Mouse (Mus musculus) liver, embryonic 11.5 days (tissue): ENCODE measurements around the gene Mrpl28. TPM values are rescaled to one million over a fixed set of nuclear protein-coding genes. Genes with fewer than 3 reads are reported as not detected.

Experiments used
- ATAC-seq: fragments of 200-750 bp; cut with Nextera tagmentation; replicated peaks from 2 replicates; pipeline ENCODE4 v1.8.0; 2017; ENCODE audit warnings: moderate number of reproducible peaks, mild to moderate bottlenecking, moderate TSS enrichment, moderate library complexity; ENCODE audit not compliant: low FRiP score
- DNase-seq: peaks from one replicate; pipeline ENCODE4 v3.0.0-alpha.2; 2017; ENCODE audit warnings: low spot score
- H3K27ac ChIP-seq: fragments of 300-500 bp; sonication (generic); 2 replicates; pipeline ENCODE4 v1.5.1; 2014; ENCODE audit warnings: mild to moderate bottlenecking, low read depth, low read length, control low read depth
- H3K27me3 ChIP-seq: fragments of 300-500 bp; sonication (generic); replicated peaks from 2 replicates; pipeline ENCODE4 v1.6.1; 2014; ENCODE audit warnings: low read length, mixed read lengths; ENCODE audit not compliant: control insufficient read depth, insufficient read depth
- H3K36me3 ChIP-seq: fragments of 300-500 bp; sonication (generic); 2 replicates; pipeline ENCODE4 v1.6.1; 2014; ENCODE audit warnings: mild to moderate bottlenecking, low read length, moderate library complexity, mixed read lengths; ENCODE audit not compliant: control insufficient read depth, insufficient read depth
- H3K4me1 ChIP-seq: fragments of 300-500 bp; sonication (generic); replicated peaks from 2 replicates; pipeline ENCODE4 v1.6.1; 2014; ENCODE audit warnings: low read length, mixed read lengths; ENCODE audit not compliant: control insufficient read depth, insufficient read depth
- H3K4me2 ChIP-seq: fragments of 300-500 bp; sonication (generic); 2 replicates; pipeline ENCODE4 v1.6.1; 2014; ENCODE audit warnings: mild to moderate bottlenecking, control low read depth, moderate library complexity
- H3K4me3 ChIP-seq: fragments of 300-500 bp; sonication (generic); 2 replicates; pipeline ENCODE4 v1.5.1; 2014; ENCODE audit warnings: low read depth, low read length, control low read depth
- H3K9ac ChIP-seq: fragments of 300-500 bp; sonication (generic); 2 replicates; pipeline ENCODE4 v1.6.1; 2014; ENCODE audit warnings: low read depth, low read length, control low read depth
- H3K9me3 ChIP-seq: fragments of 300-500 bp; sonication (generic); 2 replicates; pipeline ENCODE4 v1.6.1; 2016; ENCODE audit warnings: low read length, inconsistent platforms, mixed read lengths; ENCODE audit not compliant: control insufficient read depth
- WGBS: fragments of 180-500 bp; shearing (Covaris S2); extraction: QIAGEN DNeasy Blood & Tissue Kit; methylation state at CpG from one replicate; pipeline ENCODE4 v1.1.7; 2014; 5-methylcytosine and 5-hydroxymethylcytosine counted together
- polyA plus RNA-seq: library from polyadenylated mRNA; unstranded; fragments of >200 nt; fragmentation: Nextera tagmentation; extraction: Ambion mirVana; gene quantifications from 2 replicates; pipeline ENCODE4 v1.2.1, GENCODE M21; 2014

Gene Mrpl28
- polyA plus RNA-seq, 1 experiment from 2014 or later = 253 TPM

DNA sequence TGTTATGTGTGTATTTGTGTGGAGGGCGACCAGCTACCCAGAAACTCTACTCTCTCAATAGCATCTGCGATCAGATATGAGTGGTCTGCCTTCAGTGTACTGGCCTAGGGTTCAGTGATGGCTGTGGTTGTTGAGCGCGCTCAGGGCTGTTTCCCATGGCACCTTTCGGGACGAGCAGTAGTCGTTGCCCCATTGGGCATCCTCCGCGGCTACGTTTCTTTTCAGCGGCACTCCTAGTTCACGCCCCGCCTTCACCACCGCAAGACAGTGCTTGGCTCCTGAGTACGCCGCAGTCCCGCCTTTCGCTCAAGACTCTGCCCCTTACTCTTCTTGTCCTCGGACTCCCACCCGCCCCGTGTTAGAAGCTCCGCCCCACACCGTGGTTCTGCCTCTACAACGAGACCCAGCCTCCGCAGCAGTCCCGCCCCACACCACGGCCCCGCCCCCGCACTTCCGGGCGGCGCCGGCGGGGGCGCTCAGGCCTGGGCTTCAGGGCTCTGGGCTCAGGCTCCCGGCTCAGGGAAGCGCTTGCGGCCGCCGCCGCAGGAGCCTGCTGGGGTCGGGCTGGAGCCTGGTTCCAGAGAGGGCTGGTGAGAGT, 15.0 kb downstream of the Mrpl28 start, which contains the start of gene Axin1:
Gene Axin1, plus strand, starts transcription at position 450 of the 598 bp plus-strand sequence.
- under 1% methylated on average over 42 of the region's 42 CpGs for WGBS
- peak; percentile 94 for ATAC-seq
- H3K4me1 ChIP-seq = peaks cover 15% of the 10 kb centered on the region

DNA sequence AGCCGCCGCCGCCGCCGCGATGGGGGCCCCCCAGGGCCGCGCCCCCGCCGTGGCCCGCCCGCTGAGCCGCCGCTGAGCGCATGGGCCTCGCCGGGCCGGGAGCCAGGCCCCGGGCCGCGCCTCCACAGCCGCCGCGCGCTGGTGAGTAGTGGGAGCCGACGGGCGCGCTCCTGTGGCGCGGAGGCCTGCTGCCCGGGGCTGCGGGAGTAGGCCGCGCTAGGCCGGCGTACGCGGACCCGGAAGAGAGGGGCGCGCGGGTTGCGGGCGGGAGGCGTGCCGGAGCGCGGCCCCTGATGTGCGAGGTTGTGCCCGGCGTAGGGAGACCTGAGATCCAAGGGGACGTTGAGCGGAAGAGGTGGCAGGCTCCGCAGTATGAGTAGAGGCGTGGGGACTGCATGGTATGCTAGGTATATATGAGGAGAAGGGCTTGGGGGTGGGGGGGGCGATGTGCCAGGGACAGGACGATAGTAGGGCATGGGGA, 15.6 kb downstream of the Mrpl28 start:
- Histone ChIP-seq H3K36me3 (peaks cover 10% of the 10 kb centered on the region; the same call in 1 of the 2 replicates), H3K27ac (peak overlapping the region; percentile 86), H3K4me3 (peak overlapping the region; percentile 98), H3K9me3 (no peaks in the 10 kb centered on the region), H3K27me3 (no peaks in the 10 kb centered on the region), H3K4me2 (peak overlapping the region; percentile 76), H3K4me1 (peaks cover 15% of the 10 kb centered on the region), H3K9ac (peak overlapping the region; percentile 96)
- peak; percentile 65 for ATAC-seq
- DNase-seq = no peak
- WGBS = under 1% methylated on average over 51 of the region's 58 CpGs

More for the DNA sequence above, 15.0 kb downstream of the Mrpl28 start, which contains the start of gene Axin1:
- no peaks in the 10 kb centered on the region for H3K27me3 ChIP-seq
- peak within 1 kb of the TSS; percentile 86 for H3K27ac ChIP-seq
- DNase-seq = peak; percentile 98
- H3K9me3 ChIP-seq = no peaks in the 10 kb centered on the region
- H3K36me3 ChIP-seq = peaks cover 5% of the 10 kb centered on the region; the same call in 1 of the 2 replicates
- H3K9ac ChIP-seq = peak within 1 kb of the TSS; percentile 96
- peak within 1 kb of the TSS; percentile 76 for H3K4me2 ChIP-seq
- H3K4me3 ChIP-seq = peak within 1 kb of the TSS; percentile 98

DNA sequence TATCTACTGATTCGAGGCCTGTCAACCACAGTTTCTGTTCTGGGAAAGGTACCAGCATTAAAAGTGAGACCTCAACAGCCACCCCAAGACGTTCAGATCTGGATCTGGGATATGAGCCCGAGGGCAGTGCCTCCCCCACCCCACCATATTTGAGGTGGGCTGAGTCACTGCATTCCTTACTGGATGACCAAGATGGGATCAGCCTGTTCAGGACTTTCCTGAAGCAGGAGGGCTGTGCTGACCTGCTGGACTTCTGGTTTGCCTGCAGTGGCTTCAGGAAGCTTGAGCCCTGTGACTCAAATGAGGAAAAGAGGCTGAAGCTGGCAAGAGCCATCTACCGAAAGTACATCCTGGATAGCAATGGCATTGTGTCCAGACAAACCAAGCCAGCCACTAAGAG, 19.5 kb downstream of the Mrpl28 start:
- 85% methylated on average over 4 of the region's 4 CpGs for WGBS
- H3K27ac ChIP-seq = no peak overlapping the region
- H3K27me3 ChIP-seq = no peaks in the 10 kb centered on the region
- H3K36me3 ChIP-seq = peaks cover 22% of the 10 kb centered on the region
- no peak overlapping the region for H3K4me3 ChIP-seq
- DNase-seq (no peak), ATAC-seq (no peak)
- H3K4me2 ChIP-seq = no peak overlapping the region
- H3K4me1 ChIP-seq = peaks cover 15% of the 10 kb centered on the region
- H3K9me3 ChIP-seq = no peaks in the 10 kb centered on the region
- no peak overlapping the region for H3K9ac ChIP-seq

DNA sequence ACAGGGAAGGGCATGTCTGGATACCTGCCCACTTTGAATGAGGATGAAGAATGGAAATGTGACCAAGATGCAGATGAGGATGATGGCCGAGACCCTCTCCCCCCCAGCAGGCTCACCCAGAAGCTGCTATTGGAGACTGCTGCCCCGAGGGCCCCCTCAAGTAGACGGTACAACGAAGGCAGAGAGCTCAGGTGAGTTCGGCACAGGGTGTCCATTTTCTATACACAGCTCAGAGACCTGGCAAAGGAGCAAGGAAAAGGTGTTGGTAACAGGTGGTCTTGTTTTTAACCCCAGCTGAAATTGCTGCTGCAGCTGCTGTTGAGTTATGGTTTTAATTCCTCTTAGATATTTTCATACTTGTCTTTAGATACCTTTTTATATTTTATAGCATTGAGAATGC, 20.1 kb downstream of the Mrpl28 start:
- Histone ChIP-seq H3K4me3 (no peak overlapping the region), H3K4me2 (no peak overlapping the region), H3K9ac (no peak overlapping the region), H3K27me3 (no peaks in the 10 kb centered on the region), H3K27ac (no peak overlapping the region), H3K4me1 (peaks cover 11% of the 10 kb centered on the region), H3K9me3 (no peaks in the 10 kb centered on the region), H3K36me3 (peaks cover 24% of the 10 kb centered on the region)
- WGBS = 98% methylated on average over 5 of the region's 5 CpGs
- DNase-seq (no peak), ATAC-seq (no peak)

DNA sequence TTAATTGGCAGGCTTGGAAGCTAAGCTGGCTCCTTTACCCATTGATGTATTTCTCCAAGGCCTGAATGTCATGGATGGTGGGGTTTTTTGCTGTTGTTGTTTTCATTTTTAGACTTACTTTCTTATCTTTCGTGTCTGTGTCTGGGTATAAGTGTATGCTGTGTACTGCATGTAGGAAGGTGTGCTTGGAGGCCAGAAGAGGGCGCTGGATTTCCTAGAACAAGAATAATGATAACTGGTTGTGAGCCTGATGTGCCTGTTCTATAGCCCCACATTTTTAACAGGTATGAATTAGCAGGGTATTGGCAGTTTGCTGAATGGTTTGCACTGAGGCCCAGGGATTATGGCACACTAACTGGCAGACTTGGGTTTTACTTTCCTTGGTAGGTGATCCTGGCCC, 25.8 kb downstream of the Mrpl28 start:
- no peaks in the 10 kb centered on the region for H3K4me1 ChIP-seq
- 79% methylated on average over 2 of the region's 2 CpGs for WGBS
- H3K27me3 ChIP-seq = no peaks in the 10 kb centered on the region
- H3K27ac ChIP-seq = no peak overlapping the region
- DNase-seq = no peak
- H3K9me3 ChIP-seq = no peaks in the 10 kb centered on the region
- H3K36me3 ChIP-seq = peaks cover 31% of the 10 kb centered on the region
- no peak overlapping the region for H3K4me2 ChIP-seq
- no peak overlapping the region for H3K9ac ChIP-seq
- no peak for ATAC-seq
- no peak overlapping the region for H3K4me3 ChIP-seq

DNA sequence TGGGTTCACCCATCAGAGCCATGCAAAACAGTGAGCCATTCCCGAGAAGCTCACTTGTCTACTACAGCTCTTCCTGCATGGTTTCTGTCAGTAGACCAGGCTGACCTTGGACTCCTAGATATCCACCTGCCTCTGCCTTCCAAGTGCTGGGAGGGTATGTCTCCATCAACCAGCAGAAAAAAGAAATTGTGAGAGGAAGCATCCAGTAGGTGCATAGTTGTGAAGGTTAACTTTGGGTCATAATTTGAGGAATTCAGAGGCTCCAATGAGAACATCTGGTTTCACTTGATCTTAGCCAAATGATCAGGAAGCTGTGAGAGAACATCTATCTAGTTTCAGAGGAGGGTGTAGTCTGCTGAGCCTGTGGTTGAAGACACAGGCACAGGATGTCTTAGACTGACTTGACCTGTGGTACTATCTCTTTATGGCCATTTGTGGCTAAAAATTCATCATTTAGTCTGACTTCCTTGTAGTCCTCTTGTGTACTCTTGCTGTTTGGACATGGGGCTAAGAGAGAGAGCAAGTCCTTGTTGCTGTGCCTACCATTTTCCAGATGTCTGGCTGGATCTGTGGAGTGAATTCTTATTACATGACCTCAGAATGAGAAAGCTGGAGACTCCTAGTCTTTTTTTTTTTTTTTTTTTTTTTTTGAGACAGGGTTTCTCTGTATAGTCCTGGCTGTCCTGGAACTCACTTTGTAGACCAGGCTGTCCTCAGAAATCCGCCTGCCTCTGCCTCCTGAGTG, 28.8 kb downstream of the Mrpl28 start:
- no peak overlapping the region for H3K27ac ChIP-seq
- no peak overlapping the region for H3K4me3 ChIP-seq
- H3K4me1 ChIP-seq = no peaks in the 10 kb centered on the region
- H3K9me3 ChIP-seq = no peaks in the 10 kb centered on the region
- ATAC-seq = no peak
- no peaks in the 10 kb centered on the region for H3K27me3 ChIP-seq
- no peak for DNase-seq
- no peak overlapping the region for H3K4me2 ChIP-seq
- 82% methylated on average over 2 of the region's 2 CpGs for WGBS
- H3K36me3 ChIP-seq = peaks cover 23% of the 10 kb centered on the region
- H3K9ac ChIP-seq = no peak overlapping the region

DNA sequence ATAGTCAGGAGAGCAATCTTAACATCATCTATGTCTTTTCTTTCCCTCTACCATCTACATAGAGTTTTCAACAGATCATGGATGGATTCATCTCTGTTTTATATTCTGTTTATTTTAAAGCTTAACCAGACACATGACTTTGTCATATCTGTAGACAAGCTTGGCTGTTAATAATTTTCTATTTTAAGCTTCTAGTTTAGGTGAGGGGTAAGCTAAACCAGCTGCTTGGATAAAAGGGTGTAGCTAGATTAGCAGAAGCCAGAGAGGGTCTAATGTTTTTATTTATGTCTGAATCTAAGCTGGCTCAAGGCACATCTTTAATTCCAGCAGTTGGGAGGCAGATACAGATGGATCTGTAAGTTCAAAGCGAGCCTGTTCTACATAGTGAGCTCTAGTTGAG, 39.4 kb downstream of the Mrpl28 start:
- Histone ChIP-seq H3K9ac (no peak overlapping the region), H3K4me1 (no peaks in the 10 kb centered on the region), H3K4me3 (no peak overlapping the region), H3K27ac (no peak overlapping the region), H3K27me3 (no peaks in the 10 kb centered on the region), H3K9me3 (no peaks in the 10 kb centered on the region), H3K36me3 (peaks cover 3% of the 10 kb centered on the region; the same call in 1 of the 2 replicates), H3K4me2 (no peak overlapping the region)
- 89% methylated on average over 1 of the region's 1 CpGs for WGBS
- DNase-seq (no peak), ATAC-seq (no peak)

DNA sequence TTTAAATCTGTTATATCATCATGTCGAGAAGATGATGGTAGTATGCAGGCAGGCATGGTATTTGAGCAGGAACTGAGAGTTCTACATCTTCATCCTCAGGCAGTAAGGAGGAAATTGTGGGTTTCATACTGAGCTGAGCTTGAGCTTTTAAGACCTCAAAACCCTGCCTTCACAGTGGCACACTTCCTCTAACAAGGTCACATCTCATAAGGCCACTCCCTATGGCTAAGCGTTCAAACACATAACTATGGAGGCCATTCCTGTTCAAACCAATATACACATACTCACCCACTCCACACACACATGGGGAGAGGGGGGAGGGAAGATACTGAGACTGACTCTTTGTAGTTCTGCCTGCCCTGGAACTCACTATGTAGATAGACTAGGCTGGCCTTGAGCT, 44.7 kb downstream of the Mrpl28 start:
- ATAC-seq = no peak
- no peak overlapping the region for H3K9ac ChIP-seq

More for the DNA sequence above, 44.7 kb downstream of the Mrpl28 start:
- Histone ChIP-seq H3K27me3 (no peaks in the 10 kb centered on the region), H3K27ac (no peak overlapping the region), H3K4me3 (no peak overlapping the region), H3K36me3 (peaks cover 3% of the 10 kb centered on the region; the same call in 1 of the 2 replicates), H3K4me2 (no peak overlapping the region), H3K4me1 (no peaks in the 10 kb centered on the region), H3K9me3 (no peaks in the 10 kb centered on the region)
- WGBS = 43% methylated on average over 2 of the region's 2 CpGs
- DNase-seq = no peak
